Mouse (Mus musculus) midbrain, embryonic 13.5 days (tissue): ENCODE data around the gene Ctrb1. TPM values are rescaled to one million over a fixed set of nuclear protein-coding genes. Genes with fewer than 3 reads are reported as not detected.

Source experiments
- ATAC-seq: fragments of 200-750 bp; cut with Nextera tagmentation; 2 replicates; pipeline ENCODE4 v1.8.0; 2017; ENCODE audit warnings: mild to moderate bottlenecking, moderate TSS enrichment, moderate library complexity
- H3K27ac ChIP-seq: fragments of 300-500 bp; sonication (generic); 2 replicates; pipeline ENCODE4 v1.5.1; 2015; ENCODE audit warnings: inconsistent platforms, mild to moderate bottlenecking, moderate library complexity
- H3K27me3 ChIP-seq: fragments of 300-500 bp; sonication (generic); 2 replicates; pipeline ENCODE4 v1.6.1; 2015; ENCODE audit warnings: mild to moderate bottlenecking, inconsistent platforms
- H3K36me3 ChIP-seq: fragments of 300-500 bp; sonication (generic); 2 replicates; pipeline ENCODE4 v1.6.1; 2015; ENCODE audit warnings: mild to moderate bottlenecking, inconsistent platforms
- H3K4me1 ChIP-seq: fragments of 300-500 bp; sonication (generic); replicated peaks from 2 replicates; pipeline ENCODE4 v1.6.1; 2015; ENCODE audit warnings: inconsistent platforms
- H3K4me2 ChIP-seq: fragments of 300-500 bp; sonication (generic); replicated peaks from 2 replicates; pipeline ENCODE4 v1.6.1; 2015; ENCODE audit warnings: moderate library complexity, mild to moderate bottlenecking, inconsistent platforms
- H3K4me3 ChIP-seq: fragments of 300-500 bp; sonication (generic); replicated peaks from 2 replicates; pipeline ENCODE4 v1.5.1; 2015; ENCODE audit warnings: mild to moderate bottlenecking, inconsistent platforms
- H3K9ac ChIP-seq: fragments of 300-500 bp; sonication (generic); replicated peaks from 2 replicates; pipeline ENCODE4 v1.6.1; 2015; ENCODE audit warnings: mild to moderate bottlenecking, inconsistent platforms
- H3K9me3 ChIP-seq: fragments of 300-500 bp; sonication (generic); 2 replicates; pipeline ENCODE4 v1.6.1; 2016; ENCODE audit warnings: mild to moderate bottlenecking, inconsistent platforms
- WGBS: fragments of 180-500 bp; shearing (Covaris S2); methylation state at CpG from one replicate; pipeline ENCODE4 v1.1.7; 2015; 5-methylcytosine and 5-hydroxymethylcytosine counted together
- polyA plus RNA-seq: library from polyadenylated mRNA; unstranded; fragments of >200 nt; fragmentation: Nextera tagmentation; extraction: Ambion mirVana; gene quantifications from 2 replicates; pipeline ENCODE4 v1.2.1, GENCODE M21; 2015

The Ctrb1 gene
- polyA plus RNA-seq, 1 experiment from 2014 or later = 2.2 TPM

- no peaks in the 10 kb centered on the region for H3K9me3 ChIP-seq
- 0 out of 2 replicates have a peak overlapping the region, but pooled peaks have one; percentile 64 for H3K9ac ChIP-seq
- peaks cover 68% of the 10 kb centered on the region for H3K36me3 ChIP-seq
- H3K4me3 ChIP-seq = no peak overlapping the region
- peaks cover 48% of the 10 kb centered on the region for H3K4me1 ChIP-seq
- peak overlapping the region; percentile 98 for H3K27ac ChIP-seq
- WGBS = 80% methylated on average over 13 of the region's 13 CpGs
- no peaks in the 10 kb centered on the region for H3K27me3 ChIP-seq
- no peak overlapping the region for H3K4me2 ChIP-seq
- no peak for ATAC-seq
These were observed 24.7 kb upstream of the Ctrb1 start for GRCm38 (mm10) chr8:111715514-111715913.

GRCm38 (mm10) chr8:111714295-111714694 lies 23.5 kb upstream of the Ctrb1 start:
- Histone ChIP-seq H3K9ac (no peak overlapping the region), H3K9me3 (no peaks in the 10 kb centered on the region), H3K27me3 (no peaks in the 10 kb centered on the region), H3K27ac (no peak overlapping the region), H3K4me1 (peaks cover 42% of the 10 kb centered on the region), H3K4me3 (no peak overlapping the region), H3K4me2 (no peak overlapping the region), H3K36me3 (peaks cover 69% of the 10 kb centered on the region)
- 95% methylated on average over 12 of the region's 12 CpGs for WGBS
- no peak for ATAC-seq

- no peak for ATAC-seq
- Histone ChIP-seq H3K4me1 (peaks cover 39% of the 10 kb centered on the region), H3K9me3 (no peaks in the 10 kb centered on the region), H3K4me3 (no peak overlapping the region), H3K36me3 (peaks cover 70% of the 10 kb centered on the region), H3K4me2 (no peak overlapping the region), H3K9ac (no peak overlapping the region), H3K27ac (no peak overlapping the region), H3K27me3 (no peaks in the 10 kb centered on the region)
- 93% methylated on average over 25 of the region's 25 CpGs for WGBS
These were observed 23.0 kb upstream of the Ctrb1 start for GRCm38 (mm10) chr8:111713817-111714216.

- Histone ChIP-seq H3K36me3 (peaks cover 74% of the 10 kb centered on the region), H3K4me1 (peaks cover 34% of the 10 kb centered on the region), H3K9me3 (no peaks in the 10 kb centered on the region), H3K4me3 (no peak overlapping the region), H3K9ac (no peak overlapping the region), H3K27me3 (no peaks in the 10 kb centered on the region), H3K4me2 (no peak overlapping the region), H3K27ac (no peak overlapping the region)
- 92% methylated on average over 11 of the region's 11 CpGs for WGBS
- no peak for ATAC-seq
These were observed 22.5 kb upstream of the Ctrb1 start for GRCm38 (mm10) chr8:111713291-111713690.

- H3K4me2 ChIP-seq = no peak overlapping the region
- no peak overlapping the region for H3K4me3 ChIP-seq
- 85% methylated on average over 6 of the region's 6 CpGs for WGBS
- ATAC-seq = no peak
- no peak overlapping the region for H3K27ac ChIP-seq
- H3K9ac ChIP-seq = no peak overlapping the region
- H3K27me3 ChIP-seq = no peaks in the 10 kb centered on the region
- peaks cover 74% of the 10 kb centered on the region for H3K36me3 ChIP-seq
- H3K9me3 ChIP-seq = no peaks in the 10 kb centered on the region
- H3K4me1 ChIP-seq = peaks cover 27% of the 10 kb centered on the region
These were observed 21.8 kb upstream of the Ctrb1 start for GRCm38 (mm10) chr8:111712588-111712987.

- peaks cover 22% of the 10 kb centered on the region for H3K4me1 ChIP-seq
- WGBS = 83% methylated on average over 9 of the region's 9 CpGs
- H3K4me3 ChIP-seq = no peak overlapping the region
- no peaks in the 10 kb centered on the region for H3K9me3 ChIP-seq
- no peak for ATAC-seq
- H3K27ac ChIP-seq = no peak overlapping the region
- H3K36me3 ChIP-seq = peaks cover 74% of the 10 kb centered on the region
- no peak overlapping the region for H3K9ac ChIP-seq
- no peak overlapping the region for H3K4me2 ChIP-seq
- no peaks in the 10 kb centered on the region for H3K27me3 ChIP-seq
These were observed 21.3 kb upstream of the Ctrb1 start for GRCm38 (mm10) chr8:111712135-111712534.

- ATAC-seq = no peak
- Histone ChIP-seq H3K4me3 (no peak overlapping the region), H3K9ac (no peak overlapping the region), H3K27me3 (no peaks in the 10 kb centered on the region), H3K4me2 (no peak overlapping the region), H3K36me3 (peaks cover 74% of the 10 kb centered on the region), H3K4me1 (peaks cover 10% of the 10 kb centered on the region), H3K9me3 (no peaks in the 10 kb centered on the region), H3K27ac (no peak overlapping the region)
- WGBS = 95% methylated on average over 20 of the region's 20 CpGs
These were observed 20.1 kb upstream of the Ctrb1 start for GRCm38 (mm10) chr8:111710777-111711485.

GRCm38 (mm10) chr8:111709223-111709622 lies 18.4 kb upstream of the Ctrb1 start:
- H3K36me3 ChIP-seq = peaks cover 59% of the 10 kb centered on the region
- no peaks in the 10 kb centered on the region; the same call in 1 of the 2 replicates for H3K4me1 ChIP-seq
- 100% methylated on average over 1 of the region's 1 CpGs for WGBS
- no peak overlapping the region for H3K4me3 ChIP-seq
- no peaks in the 10 kb centered on the region for H3K9me3 ChIP-seq
- ATAC-seq = no peak
- no peak overlapping the region for H3K9ac ChIP-seq
- H3K4me2 ChIP-seq = no peak overlapping the region
- H3K27ac ChIP-seq = no peak overlapping the region
- H3K27me3 ChIP-seq = no peaks in the 10 kb centered on the region

GRCm38 (mm10) chr8:111708265-111708664 lies 17.5 kb upstream of the Ctrb1 start:
- H3K9me3 ChIP-seq = no peaks in the 10 kb centered on the region
- 95% methylated on average over 6 of the region's 6 CpGs for WGBS
- H3K4me3 ChIP-seq = no peak overlapping the region
- no peak for ATAC-seq
- no peak overlapping the region for H3K4me2 ChIP-seq
- peaks cover 49% of the 10 kb centered on the region for H3K36me3 ChIP-seq
- no peak overlapping the region for H3K9ac ChIP-seq
- no peaks in the 10 kb centered on the region; the same call in 1 of the 2 replicates for H3K4me1 ChIP-seq
- no peaks in the 10 kb centered on the region for H3K27me3 ChIP-seq
- no peak overlapping the region for H3K27ac ChIP-seq

GRCm38 (mm10) chr8:111705699-111706098 lies 14.9 kb upstream of the Ctrb1 start:
- Histone ChIP-seq H3K27ac (no peak overlapping the region; the same call in 1 of the 2 replicates), H3K4me3 (no peak overlapping the region), H3K4me2 (no peak overlapping the region), H3K9ac (no peak overlapping the region), H3K9me3 (no peaks in the 10 kb centered on the region), H3K36me3 (peaks cover 23% of the 10 kb centered on the region), H3K4me1 (no peaks in the 10 kb centered on the region), H3K27me3 (no peaks in the 10 kb centered on the region)
- 74% methylated on average over 5 of the region's 5 CpGs for WGBS
- no peak; the same call in 1 of the 2 replicates for ATAC-seq

- H3K4me2 ChIP-seq = no peak overlapping the region
- H3K9ac ChIP-seq = no peak overlapping the region
- no peak for ATAC-seq
- peaks cover 19% of the 10 kb centered on the region for H3K36me3 ChIP-seq
- no peak overlapping the region for H3K27ac ChIP-seq
- no peaks in the 10 kb centered on the region for H3K9me3 ChIP-seq
- WGBS = 75% methylated on average over 3 of the region's 3 CpGs
- H3K27me3 ChIP-seq = no peaks in the 10 kb centered on the region
- no peaks in the 10 kb centered on the region for H3K4me1 ChIP-seq
- no peak overlapping the region for H3K4me3 ChIP-seq
These were observed 14.4 kb upstream of the Ctrb1 start for GRCm38 (mm10) chr8:111705222-111705621.

GRCm38 (mm10) chr8:111704585-111704984 lies 13.8 kb upstream of the Ctrb1 start:
- 94% methylated on average over 12 of the region's 12 CpGs for WGBS
- Histone ChIP-seq H3K4me1 (no peaks in the 10 kb centered on the region), H3K4me2 (no peak overlapping the region), H3K9ac (no peak overlapping the region), H3K9me3 (no peaks in the 10 kb centered on the region), H3K27ac (no peak overlapping the region), H3K4me3 (no peak overlapping the region), H3K36me3 (peaks cover 12% of the 10 kb centered on the region), H3K27me3 (no peaks in the 10 kb centered on the region)
- ATAC-seq = no peak

GRCm38 (mm10) chr8:111701380-111701779 lies 10.6 kb upstream of the Ctrb1 start:
- H3K27ac ChIP-seq = no peak overlapping the region
- H3K27me3 ChIP-seq = no peaks in the 10 kb centered on the region
- no peaks in the 10 kb centered on the region for H3K4me1 ChIP-seq
- H3K4me2 ChIP-seq = no peak overlapping the region
- ATAC-seq = no peak
- WGBS = 83% methylated on average over 9 of the region's 9 CpGs
- H3K36me3 ChIP-seq = no peaks in the 10 kb centered on the region
- no peak overlapping the region for H3K4me3 ChIP-seq
- H3K9me3 ChIP-seq = no peaks in the 10 kb centered on the region
- H3K9ac ChIP-seq = no peak overlapping the region
